Mouse (Mus musculus) hindbrain, postnatal 0 days (tissue): ENCODE measurements around the gene Copa. TPM values are rescaled to one million over a fixed set of nuclear protein-coding genes. Genes with fewer than 3 reads are reported as not detected.
A peak's percentile ranks its signal among the peaks of the same experiment; 100 is the strongest.

Source experiments
- ATAC-seq: fragments of 200-750 bp; cut with Nextera tagmentation; 2 replicates; pipeline ENCODE4 v1.8.0; 2017; ENCODE audit warnings: mild to moderate bottlenecking, moderate TSS enrichment, moderate library complexity
- DNase-seq: peaks from one replicate; pipeline ENCODE4 v3.0.0-alpha.2; 2015; ENCODE audit warnings: low spot score
- H3K27ac ChIP-seq: fragments of 300-500 bp; sonication (generic); 2 replicates; pipeline ENCODE4 v1.5.1; 2014; ENCODE audit warnings: mild to moderate bottlenecking
- H3K27me3 ChIP-seq: fragments of 300-500 bp; sonication (generic); 2 replicates; pipeline ENCODE4 v1.6.1; 2014; ENCODE audit warnings: low read length, mixed read lengths; ENCODE audit not compliant: insufficient read depth
- H3K36me3 ChIP-seq: fragments of 300-500 bp; sonication (generic); 2 replicates; pipeline ENCODE4 v1.6.1; 2014; ENCODE audit warnings: low read length, mixed read lengths; ENCODE audit not compliant: insufficient read depth
- H3K4me1 ChIP-seq: fragments of 300-500 bp; sonication (generic); 2 replicates; pipeline ENCODE4 v1.6.1; 2014; ENCODE audit warnings: antibody characterized with exemption, low read length, mixed read lengths; ENCODE audit not compliant: insufficient read depth
- H3K4me2 ChIP-seq: fragments of 300-500 bp; sonication (generic); 2 replicates; pipeline ENCODE4 v1.6.1; 2014; ENCODE audit warnings: low read depth, mild to moderate bottlenecking, low read length, moderate library complexity, mixed read lengths
- H3K4me3 ChIP-seq: fragments of 300-500 bp; sonication (generic); 2 replicates; pipeline ENCODE4 v1.5.1; 2014; ENCODE audit warnings: low read length
- H3K9ac ChIP-seq: fragments of 300-500 bp; sonication (generic); replicated peaks from 2 replicates; pipeline ENCODE4 v1.6.1; 2014; ENCODE audit warnings: mild to moderate bottlenecking, low read length, moderate library complexity, mixed read lengths
- H3K9me3 ChIP-seq: fragments of 300-500 bp; sonication (generic); 2 replicates; pipeline ENCODE4 v1.6.1; 2016; ENCODE audit warnings: low read length, mixed read lengths
- CTCF ChIP-seq: IDR thresholded peaks from 2 replicates; pipeline ENCODE4 v1.5.1; 2016; ENCODE audit warnings: antibody characterized with exemption, control low read depth, low read depth
- WGBS: fragments of 180-500 bp; shearing (Covaris S2); extraction: QIAGEN DNeasy Blood & Tissue Kit; methylation state at CpG from one replicate; pipeline ENCODE4 v1.1.7; 2014; 5-methylcytosine and 5-hydroxymethylcytosine counted together
- polyA plus RNA-seq: library from polyadenylated mRNA; unstranded; fragments of >200 nt; fragmentation: Nextera tagmentation; extraction: Ambion mirVana; gene quantifications from 2 replicates; pipeline ENCODE4 v1.2.1, GENCODE M21; 2015
- total RNA-seq: library from RNA; depleted of rRNA; stranded (reverse); fragments of >200 nt; gene quantifications from 2 replicates; pipeline ENCODE4 v1.2.3, GENCODE M21; 2014

Gene Copa
- total and polyA plus RNA-seq, 2 experiments from 2014 or later = 142 to 191 TPM

DNA sequence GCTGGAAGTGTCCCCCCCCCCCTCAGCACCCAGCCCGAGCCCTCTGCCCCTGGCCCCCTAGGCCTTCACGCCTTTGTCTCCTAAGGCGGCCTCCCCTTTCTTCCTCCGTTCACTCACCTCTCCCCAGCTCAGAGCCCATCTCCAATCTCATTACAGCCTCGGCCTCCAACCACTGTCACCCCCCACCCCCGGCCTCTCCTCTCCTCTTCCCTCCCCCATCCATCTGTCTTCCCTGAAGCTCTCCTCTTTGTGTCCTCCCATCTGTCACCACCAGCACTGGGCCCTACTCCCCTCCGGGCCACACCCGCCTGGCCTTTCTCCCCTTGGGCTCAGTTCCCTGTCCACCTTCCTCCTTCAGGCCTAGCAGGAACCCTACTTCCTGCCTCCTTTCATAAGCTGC is 21.1 kb upstream of the Copa start:
- Histone ChIP-seq H3K27ac (peak overlapping the region; percentile 75), H3K9ac (no peak overlapping the region), H3K9me3 (no peaks in the 10 kb centered on the region), H3K36me3 (peaks cover 15% of the 10 kb centered on the region), H3K4me1 (peaks cover 4% of the 10 kb centered on the region; the same call in 1 of the 2 replicates), H3K4me3 (no peak overlapping the region), H3K27me3 (no peaks in the 10 kb centered on the region), H3K4me2 (no peak overlapping the region)
- ATAC-seq (peak; percentile 11; the same call in 1 of the 2 replicates), DNase-seq (peak; percentile 58)
- WGBS = 16% methylated on average over 8 of the region's 8 CpGs
- no peak for TF ChIP-seq CTCF

DNA sequence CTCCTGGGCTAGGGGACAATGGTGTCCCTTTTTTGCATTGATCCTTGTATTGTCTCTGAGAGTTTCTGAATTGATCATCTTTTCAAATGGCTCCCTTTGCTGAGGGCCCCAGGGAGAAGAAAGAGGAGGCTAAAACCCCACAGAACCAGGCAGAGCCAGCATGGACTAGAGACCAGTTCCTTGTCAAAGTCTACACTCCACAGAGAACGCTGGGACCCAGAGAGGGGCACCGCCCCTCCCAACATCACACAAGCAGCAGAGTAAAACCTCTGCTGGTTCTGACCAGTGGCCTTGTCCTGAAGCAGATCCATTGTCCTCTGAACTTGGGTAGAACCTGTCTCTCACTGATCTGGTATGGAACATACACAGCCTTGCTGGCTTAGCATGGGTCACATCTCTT is 20.2 kb upstream of the Copa start:
- Histone ChIP-seq H3K9ac (no peak overlapping the region), H3K27ac (peak overlapping the region; percentile 75; the same call in 1 of the 2 replicates), H3K27me3 (no peaks in the 10 kb centered on the region), H3K9me3 (no peaks in the 10 kb centered on the region), H3K4me1 (peaks cover 4% of the 10 kb centered on the region; the same call in 1 of the 2 replicates), H3K4me2 (no peak overlapping the region), H3K4me3 (no peak overlapping the region), H3K36me3 (peaks cover 24% of the 10 kb centered on the region)
- no peak for TF ChIP-seq CTCF
- DNase-seq (no peak), ATAC-seq (no peak)
- 82% methylated on average over 2 of the region's 2 CpGs for WGBS

DNA sequence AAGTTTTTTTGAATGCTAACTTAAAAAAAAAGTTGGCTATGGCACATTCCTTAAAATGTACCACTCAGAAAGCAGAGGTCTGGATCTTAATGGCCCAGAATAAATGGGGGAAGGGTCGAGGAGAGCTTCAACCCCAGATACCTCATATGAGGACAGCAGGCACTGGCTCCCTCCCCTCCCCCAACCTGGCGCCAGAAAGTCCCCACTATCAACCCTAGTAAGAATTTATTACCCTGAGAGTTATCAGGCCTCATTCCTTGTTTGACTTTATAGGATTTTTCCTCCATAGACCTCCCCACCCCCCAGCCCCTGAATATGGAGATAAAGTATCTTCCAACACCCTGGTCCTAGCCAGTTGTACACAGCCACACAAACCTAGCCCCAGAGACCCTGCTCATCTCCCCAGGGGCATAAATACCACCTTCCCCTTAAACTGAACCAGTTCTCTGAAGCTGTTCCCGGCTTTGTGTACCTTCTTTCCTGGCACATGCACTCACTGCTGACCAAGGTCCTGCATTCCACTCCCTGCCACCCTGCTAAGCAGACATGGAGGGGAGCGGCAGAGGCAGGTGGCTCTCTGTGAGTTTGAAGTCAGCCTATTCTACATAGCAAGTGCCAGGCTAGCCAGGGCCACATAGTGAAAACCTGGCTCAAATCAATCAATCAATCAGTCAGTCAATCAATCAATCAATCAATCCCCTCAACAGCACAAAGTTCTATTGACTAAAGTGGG is 18.9 kb upstream of the Copa start:
- Histone ChIP-seq H3K9ac (no peak overlapping the region), H3K4me3 (no peak overlapping the region), H3K9me3 (no peaks in the 10 kb centered on the region), H3K36me3 (peaks cover 37% of the 10 kb centered on the region), H3K4me1 (0 out of 2 replicates have a peak, but pooled peaks cover 4% of the 10 kb centered on the region), H3K27me3 (no peaks in the 10 kb centered on the region), H3K27ac (no peak overlapping the region), H3K4me2 (no peak overlapping the region)
- TF ChIP-seq CTCF = no peak
- DNase-seq (no peak), ATAC-seq (no peak)
- WGBS = 63% methylated on average over 4 of the region's 4 CpGs

DNA sequence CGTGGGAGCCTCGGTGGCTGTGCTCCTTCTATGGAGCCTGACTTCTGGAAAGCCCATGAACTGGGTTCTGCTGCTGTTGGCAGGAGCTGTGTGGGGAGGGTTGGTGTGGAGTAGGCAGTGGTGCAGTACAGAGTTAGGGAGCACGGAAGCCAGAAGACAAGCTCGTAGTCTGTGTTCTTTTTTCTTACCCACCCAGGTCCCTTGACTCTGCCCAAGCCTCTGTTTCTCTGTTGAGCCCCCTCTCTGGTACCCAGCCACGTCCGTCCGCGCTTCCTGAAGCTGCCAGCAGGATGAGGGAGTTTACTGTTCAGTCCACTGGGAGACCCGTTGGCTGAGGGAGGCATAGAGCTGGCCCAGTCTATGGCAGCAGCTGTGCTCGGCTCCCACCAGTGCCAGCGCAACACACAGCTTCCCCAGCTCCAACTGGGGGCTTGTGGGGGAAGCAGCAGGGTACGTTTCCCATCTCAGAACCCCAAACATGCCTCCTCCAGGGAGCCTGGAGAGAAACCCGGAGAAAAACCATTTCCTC is 17.7 kb upstream of the Copa start:
- H3K4me1 ChIP-seq = 0 out of 2 replicates have a peak, but pooled peaks cover 4% of the 10 kb centered on the region
- no peaks in the 10 kb centered on the region for H3K27me3 ChIP-seq
- WGBS = 30% methylated on average over 13 of the region's 13 CpGs
- no peak overlapping the region for H3K4me2 ChIP-seq
- no peaks in the 10 kb centered on the region for H3K9me3 ChIP-seq
- H3K36me3 ChIP-seq = peaks cover 49% of the 10 kb centered on the region
- ATAC-seq (peak; percentile 80), DNase-seq (peak; percentile 72)
- peak; percentile 49 for TF ChIP-seq CTCF
- H3K9ac ChIP-seq = no peak overlapping the region; the same call in 1 of the 2 replicates
- no peak overlapping the region for H3K4me3 ChIP-seq
- H3K27ac ChIP-seq = peak overlapping the region; percentile 73

DNA sequence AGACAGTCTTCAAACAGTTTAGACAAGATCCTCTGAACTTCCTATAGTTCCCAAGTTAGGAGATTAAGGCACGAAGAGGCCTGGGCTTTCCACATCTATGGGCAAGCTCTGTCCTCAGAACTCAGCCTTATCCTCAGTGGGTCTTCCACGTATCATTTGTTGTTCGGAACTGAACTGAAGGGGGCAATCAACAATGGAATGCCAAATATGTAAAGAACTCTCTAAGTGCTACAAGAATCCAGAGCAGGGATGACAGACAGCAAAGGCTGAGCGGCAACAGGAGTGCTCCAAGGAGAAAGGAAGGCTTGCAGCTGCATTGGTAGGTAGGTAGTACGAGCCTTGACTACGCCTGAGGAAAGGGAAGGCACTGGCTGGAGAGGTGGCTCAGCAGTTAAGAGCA is 12.1 kb upstream of the Copa start:
- Histone ChIP-seq H3K9me3 (no peaks in the 10 kb centered on the region), H3K36me3 (peaks cover 91% of the 10 kb centered on the region), H3K27ac (no peak overlapping the region), H3K27me3 (no peaks in the 10 kb centered on the region), H3K9ac (no peak overlapping the region), H3K4me2 (no peak overlapping the region), H3K4me1 (no peaks in the 10 kb centered on the region), H3K4me3 (no peak overlapping the region)
- WGBS = 82% methylated on average over 6 of the region's 6 CpGs
- ATAC-seq (no peak), DNase-seq (no peak)
- no peak for TF ChIP-seq CTCF

DNA sequence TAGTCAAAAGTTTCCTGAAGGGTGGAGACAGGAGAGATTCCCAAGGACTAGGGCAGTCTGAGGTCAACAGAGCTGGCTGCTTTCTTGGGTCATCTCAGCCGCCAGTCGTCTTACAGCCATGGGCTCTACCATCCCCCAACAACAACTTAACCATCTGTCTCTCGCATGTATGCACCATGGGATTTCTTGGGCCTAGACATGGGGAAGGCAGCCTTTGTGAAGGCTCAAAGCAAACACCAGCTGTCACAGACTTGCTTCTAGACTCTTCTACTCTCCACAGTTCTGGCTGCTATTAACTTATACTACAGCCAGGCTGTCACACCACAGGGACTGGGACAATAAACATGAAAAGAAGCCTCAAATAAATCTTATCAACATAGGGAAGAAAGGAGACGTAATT is 10.8 kb upstream of the Copa start:
- peak; percentile 70 for ATAC-seq

DNA sequence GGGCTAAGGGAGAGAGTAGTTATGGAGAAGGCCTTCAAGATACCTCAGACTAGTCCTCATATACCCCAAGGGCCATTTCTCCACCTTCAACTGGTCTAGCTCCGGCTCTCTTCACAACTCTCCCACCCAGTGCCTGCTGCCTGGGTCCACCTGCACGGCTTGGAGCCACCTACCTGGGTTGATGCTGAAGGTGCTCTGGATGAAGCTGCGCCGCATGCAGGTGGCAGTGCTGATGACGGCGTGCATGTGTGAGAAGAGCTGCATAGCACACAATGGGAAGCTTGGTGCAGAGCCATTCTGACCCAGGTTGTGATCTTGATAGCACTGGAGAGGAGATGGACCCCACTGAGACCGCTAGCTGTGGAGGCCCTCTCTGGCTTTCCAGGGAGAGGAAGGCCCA is 9.7 kb upstream of the Copa start:
- H3K4me3 ChIP-seq = no peak overlapping the region
- H3K27me3 ChIP-seq = no peaks in the 10 kb centered on the region
- H3K4me2 ChIP-seq = no peak overlapping the region
- 94% methylated on average over 7 of the region's 7 CpGs for WGBS
- H3K9me3 ChIP-seq = no peaks in the 10 kb centered on the region
- H3K9ac ChIP-seq = no peak overlapping the region
- peaks cover 78% of the 10 kb centered on the region for H3K36me3 ChIP-seq
- TF ChIP-seq CTCF = no peak
- no peak overlapping the region for H3K27ac ChIP-seq
- ATAC-seq = no peak
- no peak for DNase-seq
- H3K4me1 ChIP-seq = no peaks in the 10 kb centered on the region

More for the DNA sequence above, 10.8 kb upstream of the Copa start:
- Histone ChIP-seq H3K4me1 (no peaks in the 10 kb centered on the region), H3K4me2 (no peak overlapping the region), H3K9me3 (no peaks in the 10 kb centered on the region), H3K36me3 (peaks cover 88% of the 10 kb centered on the region), H3K27ac (0 out of 2 replicates have a peak overlapping the region, but pooled peaks have one; percentile 20), H3K4me3 (no peak overlapping the region), H3K27me3 (no peaks in the 10 kb centered on the region), H3K9ac (no peak overlapping the region)
- no peak for TF ChIP-seq CTCF
- WGBS = 63% methylated on average over 4 of the region's 4 CpGs
- peak; percentile 58 for DNase-seq
